Mouse (Mus musculus): Measurements from ENCODE around the gene Zfp874b.
"Not testable (repeated sequence)": the region's sequence is repeated elsewhere in the genome, so short reads cannot be mapped to it uniquely, and the experiment has no call there.

The Zfp874b gene

GRCm38 (mm10) chr13:67483625-67484423 is at the start of gene Zfp874b:
Zfp874b (minus strand) TSS chr13:67484258.
- DNase-seq (ENCODE audit: low read depth, low spot score) = peak; percentile 74

GRCm38 (mm10) chr13:67527049-67527730 is 43.1 kb upstream of the Zfp874b start:
- no peak for DNase-seq (ENCODE audit: low read depth, low spot score)

- DNase-seq (ENCODE audit: low read depth, low spot score) = peak; percentile 83
Observed at GRCm38 (mm10) chr13:67525753-67526410, 41.8 kb upstream of the Zfp874b start, which contains the start of the genes Gm26965 and Zfp87. Gm26965 (minus strand) TSS chr13:67526151. Zfp87 (minus strand) TSS chr13:67526177.

- no peak for DNase-seq (ENCODE audit: low read depth, low spot score)
Observed at GRCm38 (mm10) chr13:67500908-67501307, 16.9 kb upstream of the Zfp874b start.

GRCm38 (mm10) chr13:67500084-67500719 is 16.1 kb upstream of the Zfp874b start, which contains the start of gene Zfp58:
Zfp58 (minus strand) TSS chr13:67500555.
- DNase-seq (ENCODE audit: low read depth, low spot score) = peak; percentile 69

GRCm38 (mm10) chr13:67495631-67496030 is 11.6 kb upstream of the Zfp874b start:
- DNase-seq (ENCODE audit: low read depth, low spot score) = no peak

GRCm38 (mm10) chr13:67484424-67484811 is 360 bp upstream of the Zfp874b start:
- DNase-seq (ENCODE audit: low read depth, low spot score) = no peak

- DNase-seq (ENCODE audit: low read depth, low spot score) = no peak
Observed at GRCm38 (mm10) chr13:67481528-67481927, 2.5 kb downstream of the Zfp874b start.

GRCm38 (mm10) chr13:67469274-67469673 is 14.8 kb downstream of the Zfp874b start:
- DNase-seq (ENCODE audit: low read depth, low spot score) = no peak

GRCm38 (mm10) chr13:67463506-67464185 is 20.4 kb downstream of the Zfp874b start:
- DNase-seq (ENCODE audit: low read depth, low spot score) = not testable (repeated sequence)

GRCm38 (mm10) chr13:67452021-67452309 is 32.1 kb downstream of the Zfp874b start:
- DNase-seq (ENCODE audit: low read depth, low spot score) = no peak

- DNase-seq (ENCODE audit: low read depth, low spot score) = peak; percentile 67
Observed at GRCm38 (mm10) chr13:67451172-67452020, 32.7 kb downstream of the Zfp874b start, which contains the start of gene Zfp874a. Zfp874a (minus strand) TSS chr13:67451624.

- not testable (repeated sequence) for DNase-seq (ENCODE audit: low read depth, low spot score)
Observed at GRCm38 (mm10) chr13:67437095-67437494, 47.0 kb downstream of the Zfp874b start.

GRCm38 (mm10) chr13:67428116-67428515 is 55.9 kb downstream of the Zfp874b start:
- DNase-seq (ENCODE audit: low read depth, low spot score) = no peak

- not testable (repeated sequence) for DNase-seq (ENCODE audit: low read depth, low spot score)
Observed at GRCm38 (mm10) chr13:67425699-67426098, 58.4 kb downstream of the Zfp874b start.

GRCm38 (mm10) chr13:67422532-67422931 is 61.5 kb downstream of the Zfp874b start:
- not testable (repeated sequence) for DNase-seq (ENCODE audit: low read depth, low spot score)

Measured in embryo, embryonic 11.5 days (tissue).